Comparison of ENCODE assay signal across 13 mouse cellular contexts in genomic region chr7:99516814-99517157, GRCm38 (mm10). TPM values are rescaled to one million over a fixed set of nuclear protein-coding genes. Genes with fewer than 3 reads are reported as not detected.
DNase-seq lines count a peak whose midpoint lies in the region; ATAC-seq lines count a peak whose summit lies in the region.
"Had no signal": no experiment of that assay in that cellular context is flagged by ENCODE, and none has a peak within 500 bp of the region (broad histone marks: within the 10 kb centered on the region; RNA-seq: fewer than 3 reads in every experiment).

No protein-coding gene starts in this region.

- no peak for DNase-seq in limb, embryonic 10.5 days (ENCODE audit: low spot score)
- DNase-seq in liver, result peak; percentile 79
- no peak for DNase-seq in adrenal gland, postnatal 4 days (ENCODE audit: low spot score in 2 of 2)
- no peak for DNase-seq in urinary bladder, postnatal 25 days (ENCODE audit: low spot score)
- DNase-seq: lung, adult 18-20 months; right cerebral cortex, postnatal 25 days had no signal

- H3K4me1 ChIP-seq in limb, embryonic 12.5 days (replicated peaks), result no peaks in the 10 kb centered on the region; the same call in 1 of the 2 replicates
- no peaks in the 10 kb centered on the region for H3K4me1 ChIP-seq in limb, embryonic 10.5 days
- H3K4me1 ChIP-seq in midbrain, embryonic 15.5 days, result no peaks in the 10 kb centered on the region
- H3K4me1 ChIP-seq: embryonic facial prominence, embryonic 10.5 days; hindbrain, embryonic 10.5 days; midbrain, embryonic 10.5 days had no signal

- no peak overlapping the region for H3K9ac ChIP-seq in limb, embryonic 12.5 days (replicated peaks)
- no peak overlapping the region for H3K9ac ChIP-seq in midbrain, embryonic 15.5 days
- H3K9ac ChIP-seq: heart, embryonic 15.5 days had no signal

- 83% methylated on average over 3 of the region's 3 CpGs for WGBS in limb, embryonic 12.5 days
- 79% methylated on average over 3 of the region's 3 CpGs for WGBS in limb, embryonic 10.5 days
- 83% methylated on average over 3 of the region's 3 CpGs for WGBS in midbrain, embryonic 15.5 days

- 0 out of 2 replicates have a peak overlapping the region, but pooled peaks have one; percentile 23 for H3K27ac ChIP-seq in limb, embryonic 12.5 days
- no peak overlapping the region for H3K27ac ChIP-seq in limb, embryonic 10.5 days
- H3K27ac ChIP-seq in midbrain, embryonic 15.5 days, result no peak overlapping the region
- H3K27ac ChIP-seq: embryonic facial prominence, embryonic 10.5 days; heart, embryonic 15.5 days; midbrain, embryonic 10.5 days had no signal

- H3K36me3 ChIP-seq in limb, embryonic 12.5 days, result no peaks in the 10 kb centered on the region
- H3K36me3 ChIP-seq in limb, embryonic 10.5 days, result no peaks in the 10 kb centered on the region
- H3K36me3 ChIP-seq in midbrain, embryonic 15.5 days (replicated peaks), result no peaks in the 10 kb centered on the region
- H3K36me3 ChIP-seq: embryonic facial prominence, embryonic 10.5 days; heart, embryonic 15.5 days; hindbrain, embryonic 10.5 days; midbrain, embryonic 10.5 days had no signal

- H3K4me2 ChIP-seq in limb, embryonic 12.5 days, result no peak overlapping the region
- H3K4me2 ChIP-seq in midbrain, embryonic 15.5 days, result no peak overlapping the region
- H3K4me2 ChIP-seq: heart, embryonic 15.5 days had no signal

- no peak for ATAC-seq in limb, embryonic 12.5 days (ENCODE audit: insufficient number of reproducible peaks, insufficient read depth, low FRiP score, low TSS enrichment, low read depth)
- peak; percentile 61 for ATAC-seq in megakaryocyte progenitor cell, adult 5-6 weeks (replicated peaks; ENCODE audit: poor library complexity)
- ATAC-seq in midbrain, embryonic 15.5 days (replicated peaks), result no peak

- no peaks in the 10 kb centered on the region for H3K27me3 ChIP-seq in limb, embryonic 12.5 days
- H3K27me3 ChIP-seq in limb, embryonic 10.5 days (ENCODE audit: low read depth, poor library complexity, severe bottlenecking), result no peaks in the 10 kb centered on the region
- no peaks in the 10 kb centered on the region for H3K27me3 ChIP-seq in midbrain, embryonic 15.5 days (replicated peaks)
- H3K27me3 ChIP-seq: heart, embryonic 15.5 days had no signal

- peaks cover 3% of the 10 kb centered on the region; the same call in 1 of the 2 replicates for H3K9me3 ChIP-seq in limb, embryonic 12.5 days
- H3K9me3 ChIP-seq in limb, embryonic 10.5 days (replicated peaks), result no peaks in the 10 kb centered on the region
- no peaks in the 10 kb centered on the region for H3K9me3 ChIP-seq in midbrain, embryonic 15.5 days
- H3K9me3 ChIP-seq: embryonic facial prominence, embryonic 10.5 days; heart, embryonic 15.5 days; hindbrain, embryonic 10.5 days; midbrain, embryonic 10.5 days had no signal

- no peak overlapping the region for H3K4me3 ChIP-seq in limb, embryonic 12.5 days (replicated peaks)
- H3K4me3 ChIP-seq in limb, embryonic 10.5 days, result no peak overlapping the region
- H3K4me3 ChIP-seq in midbrain, embryonic 15.5 days, result no peak overlapping the region
- H3K4me3 ChIP-seq: embryonic facial prominence, embryonic 10.5 days; heart, embryonic 15.5 days; hindbrain, embryonic 10.5 days; midbrain, embryonic 10.5 days had no signal

RNA-seq across cellular contexts. Expression of gene Arrb1, which starts 18.5 kb away (rescaled TPM):
- polyA plus RNA-seq in limb, embryonic 12.5 days (2016; fragmentation: Nextera tagmentation; extraction: Ambion mirVana), result 8.1 and 8.4 TPM in 2 replicates
- polyA plus RNA-seq in limb, embryonic 10.5 days (2016; fragmentation: Nextera tagmentation; extraction: Ambion mirVana), result 8.8 and 10.0 TPM in 2 replicates
- total RNA-seq in megakaryocyte progenitor cell, adult 5-6 weeks (2015), result 23.5 and 24.1 TPM in 2 replicates
- total RNA-seq in megakaryocyte progenitor cell, adult 5-6 weeks (2017), result 48.2 and 49.2 TPM in 2 replicates
- polyA plus RNA-seq in midbrain, embryonic 15.5 days (2015; fragmentation: Nextera tagmentation; extraction: Ambion mirVana), result 20.1 and 20.3 TPM in 2 replicates
- 10 to 100 TPM; 74.9 to 76.9 TPM for total RNA-seq in adrenal gland, postnatal 4 days (2021)

RNA-seq across cellular contexts. Expression of gene Rps3, which starts 33.2 kb away (rescaled TPM):
- polyA plus RNA-seq in limb, embryonic 12.5 days (2016; fragmentation: Nextera tagmentation; extraction: Ambion mirVana), result 746 and 757 TPM in 2 replicates
- 745 and 824 TPM in 2 replicates for polyA plus RNA-seq in limb, embryonic 10.5 days (2016; fragmentation: Nextera tagmentation; extraction: Ambion mirVana)
- total RNA-seq in megakaryocyte progenitor cell, adult 5-6 weeks (2015), result 1,629 and 1,793 TPM in 2 replicates
- 2,248 and 2,565 TPM in 2 replicates for total RNA-seq in megakaryocyte progenitor cell, adult 5-6 weeks (2017)
- polyA plus RNA-seq in midbrain, embryonic 15.5 days (2015; fragmentation: Nextera tagmentation; extraction: Ambion mirVana), result 382 and 405 TPM in 2 replicates
- 100 to 1,000 TPM; 720 TPM for total RNA-seq in adrenal gland, postnatal 4 days (2021)

RNA-seq across cellular contexts. Expression of gene Klhl35, which starts 51.0 kb away (rescaled TPM):
- polyA plus RNA-seq in limb, embryonic 12.5 days (2016; fragmentation: Nextera tagmentation; extraction: Ambion mirVana), result 1.2 and 1.7 TPM in 2 replicates
- polyA plus RNA-seq in limb, embryonic 10.5 days (2016; fragmentation: Nextera tagmentation; extraction: Ambion mirVana), result 0.21 and 0.63 TPM in 2 replicates
- total RNA-seq in megakaryocyte progenitor cell, adult 5-6 weeks (2015), result 0.79 and 1.0 TPM in 2 replicates
- total RNA-seq in megakaryocyte progenitor cell, adult 5-6 weeks (2017), result 1.2 TPM in 2 replicates
- polyA plus RNA-seq in midbrain, embryonic 15.5 days (2015; fragmentation: Nextera tagmentation; extraction: Ambion mirVana), result 7.1 and 7.5 TPM in 2 replicates
- 1 to 10 TPM; 2.1 to 3.6 TPM for total RNA-seq in adrenal gland, postnatal 4 days (2021)
